Comparison of ENCODE assay signal across 15 mouse cellular contexts in genomic region chr10:116220336-116221118, GRCm38 (mm10). TPM values are rescaled to one million over a fixed set of nuclear protein-coding genes. Genes with fewer than 3 reads are reported as not detected.
DNase-seq lines count a peak whose midpoint lies in the region; ATAC-seq and TF ChIP-seq lines count a peak whose summit lies in the region.
"Had no signal": no experiment of that assay in that cellular context is flagged by ENCODE, and none has a peak within 500 bp of the region (broad histone marks: within the 10 kb centered on the region; RNA-seq: fewer than 3 reads in every experiment).

No protein-coding gene starts in this region.

- H3K9me3 ChIP-seq in lung, embryonic 16.5 days (ENCODE audit: control insufficient read depth, low read length) = no peaks in the 10 kb centered on the region
- no peaks in the 10 kb centered on the region for H3K9me3 ChIP-seq in forebrain, embryonic 13.5 days (replicated peaks)
- H3K9me3 ChIP-seq in liver, postnatal 0 days (ENCODE audit: low read length) = no peaks in the 10 kb centered on the region
- H3K9me3 ChIP-seq: heart, embryonic 10.5 days; liver, embryonic 13.5 days had no signal

- no peak overlapping the region for H3K4me2 ChIP-seq in lung, embryonic 16.5 days (ENCODE audit: low read depth, low read length)
- no peak overlapping the region for H3K4me2 ChIP-seq in forebrain, embryonic 13.5 days
- no peak overlapping the region for H3K4me2 ChIP-seq in liver, postnatal 0 days (ENCODE audit: low read depth, low read length)
- H3K4me2 ChIP-seq: liver, embryonic 13.5 days; midbrain, embryonic 11.5 days had no signal

- H3K27me3 ChIP-seq in lung, embryonic 16.5 days (ENCODE audit: control insufficient read depth, insufficient read depth, low read depth, low read length) = no peaks in the 10 kb centered on the region
- H3K27me3 ChIP-seq in forebrain, embryonic 13.5 days = no peaks in the 10 kb centered on the region
- no peaks in the 10 kb centered on the region for H3K27me3 ChIP-seq in liver, postnatal 0 days (ENCODE audit: insufficient read depth, low read length)
- H3K27me3 ChIP-seq: liver, embryonic 13.5 days had no signal

- WGBS in lung, embryonic 16.5 days = 56% methylated on average over 12 of the region's 12 CpGs
- 82% methylated on average over 12 of the region's 12 CpGs for WGBS in forebrain, embryonic 13.5 days
- 67% methylated on average over 12 of the region's 12 CpGs for WGBS in liver, postnatal 0 days (ENCODE audit: insufficient replicate concordance)

- no peak overlapping the region for H3K9ac ChIP-seq in lung, embryonic 16.5 days (ENCODE audit: low read length)
- H3K9ac ChIP-seq in forebrain, embryonic 13.5 days = no peak overlapping the region
- no peak overlapping the region for H3K9ac ChIP-seq in liver, postnatal 0 days (replicated peaks)
- H3K9ac ChIP-seq: liver, embryonic 13.5 days had no signal

- no peak for TF ChIP-seq EP300 in liver, postnatal 0 days (IDR thresholded peaks at IDR 0.05; ENCODE audit: low read depth)

- ATAC-seq in lung, embryonic 16.5 days (ENCODE audit: low read depth) = peak; percentile 90
- no peak for ATAC-seq in forebrain, embryonic 13.5 days
- ATAC-seq in liver, postnatal 0 days = no peak

- H3K27ac ChIP-seq in lung, embryonic 16.5 days (ENCODE audit: low read length) = peak overlapping the region; percentile 71
- no peak overlapping the region for H3K27ac ChIP-seq in forebrain, embryonic 13.5 days
- H3K27ac ChIP-seq in liver, postnatal 0 days (ENCODE audit: low read depth) = no peak overlapping the region
- H3K27ac ChIP-seq: heart, embryonic 10.5 days; liver, embryonic 13.5 days; stomach, postnatal 0 days had no signal

- no peaks in the 10 kb centered on the region for H3K36me3 ChIP-seq in lung, embryonic 16.5 days (ENCODE audit: control insufficient read depth, insufficient read depth, low read length)
- H3K36me3 ChIP-seq in forebrain, embryonic 13.5 days (ENCODE audit: poor library complexity, severe bottlenecking) = no peaks in the 10 kb centered on the region
- H3K36me3 ChIP-seq in liver, postnatal 0 days (replicated peaks; ENCODE audit: insufficient read depth, low read length) = no peaks in the 10 kb centered on the region
- H3K36me3 ChIP-seq: heart, embryonic 10.5 days; liver, embryonic 13.5 days had no signal

- H3K4me1 ChIP-seq in lung, embryonic 16.5 days (replicated peaks; ENCODE audit: control insufficient read depth, insufficient read depth, low read length) = 0 out of 2 replicates have a peak, but pooled peaks cover 3% of the 10 kb centered on the region
- H3K4me1 ChIP-seq in forebrain, embryonic 13.5 days = no peaks in the 10 kb centered on the region
- H3K4me1 ChIP-seq in liver, postnatal 0 days (ENCODE audit: insufficient read depth) = no peaks in the 10 kb centered on the region
- H3K4me1 ChIP-seq: heart, embryonic 10.5 days; liver, embryonic 13.5 days had no signal

- peak; percentile 34 to 43 for DNase-seq in heart, adult 9 months (ENCODE audit: low spot score in 2 of 2)
- no peak for DNase-seq in heart, postnatal 4 days
- DNase-seq in adrenal gland, postnatal 10 days = peak; percentile 16
- DNase-seq in kidney, adult 8-10 months = peak; percentile 79 to 80
- no peak for DNase-seq in cerebellum, adult 11 months
- DNase-seq in liver, postnatal 0 days = no peak
- DNase-seq: cerebellum, adult 18-20 months; embryo, embryonic 11 days; liver, embryonic 13.5 days; right cerebral cortex, postnatal 4 days had no signal

- H3K4me3 ChIP-seq in lung, embryonic 16.5 days (ENCODE audit: low read length) = no peak overlapping the region
- H3K4me3 ChIP-seq in forebrain, embryonic 13.5 days = no peak overlapping the region
- no peak overlapping the region for H3K4me3 ChIP-seq in liver, postnatal 0 days (ENCODE audit: low read depth, low read length)
- H3K4me3 ChIP-seq: heart, embryonic 10.5 days; liver, embryonic 13.5 days had no signal

- no peak for TF ChIP-seq CTCF in liver, postnatal 0 days (IDR thresholded peaks at IDR 0.05; ENCODE audit: low read depth)

RNA-seq across cellular contexts. Expression of gene Ptprb, which starts 54.8 kb away (rescaled TPM):
- 10 to 100 TPM; 56.8 to 65.5 TPM for total RNA-seq in heart, postnatal 4 days (2021)
- total RNA-seq in adrenal gland, postnatal 10 days (2021) = 10 to 100 TPM; 52.5 to 54.8 TPM
- polyA plus RNA-seq in lung, embryonic 16.5 days (2015; fragmentation: Nextera tagmentation; extraction: Ambion mirVana) = 17.1 and 18.4 TPM in 2 replicates
- 2.1 and 2.2 TPM in 2 replicates for polyA plus RNA-seq in forebrain, embryonic 13.5 days (2015; fragmentation: Nextera tagmentation; extraction: Ambion mirVana)
- 2.5 and 3.1 TPM in 2 replicates for polyA plus RNA-seq in liver, postnatal 0 days (2015; fragmentation: Nextera tagmentation; extraction: Ambion mirVana)

Comparison
In these comparisons a context has a peak if more than half of its experiments do, and no peak if none do; other contexts are left out.
1. DNase-seq: peak in heart, adult 9 months (2 of 2), adrenal gland, postnatal 10 days (single experiment) and kidney, adult 8-10 months (2 of 2); none in heart, postnatal 4 days (single experiment), cerebellum, adult 11 months (single experiment) and liver, postnatal 0 days (single experiment).